Mouse (Mus musculus): ENCODE results near the gene Pde7b. TPM values are rescaled to one million over a fixed set of nuclear protein-coding genes. Genes with fewer than 3 reads are reported as not detected.

The Pde7b gene
- total and polyA plus RNA-seq, 3 experiments, result not detected

DNA sequence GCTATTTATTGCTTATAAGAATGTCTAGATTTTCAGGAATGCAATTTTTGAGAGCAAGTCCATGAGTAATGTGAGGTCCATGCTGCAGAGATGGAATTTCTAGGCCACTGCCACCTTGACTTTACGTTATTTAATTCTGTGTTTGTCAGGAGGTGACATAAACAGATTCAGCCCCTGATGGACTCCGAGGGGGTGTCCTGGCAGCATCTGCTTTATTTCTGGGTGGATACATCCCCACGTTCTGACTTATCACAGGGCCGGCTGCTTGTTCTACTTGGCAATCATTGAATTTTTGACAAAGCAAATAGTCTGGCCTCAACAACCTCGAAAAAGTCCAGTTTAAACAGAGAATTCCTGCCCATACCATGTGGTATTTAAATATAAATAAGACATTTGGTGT lies 53.3 kb downstream of the Pde7b start:
- no peak overlapping the region for H3K27ac ChIP-seq (ENCODE audit: insufficient read depth, low read depth)
- H3K27me3 ChIP-seq (replicated peaks), result no peaks in the 10 kb centered on the region

DNA sequence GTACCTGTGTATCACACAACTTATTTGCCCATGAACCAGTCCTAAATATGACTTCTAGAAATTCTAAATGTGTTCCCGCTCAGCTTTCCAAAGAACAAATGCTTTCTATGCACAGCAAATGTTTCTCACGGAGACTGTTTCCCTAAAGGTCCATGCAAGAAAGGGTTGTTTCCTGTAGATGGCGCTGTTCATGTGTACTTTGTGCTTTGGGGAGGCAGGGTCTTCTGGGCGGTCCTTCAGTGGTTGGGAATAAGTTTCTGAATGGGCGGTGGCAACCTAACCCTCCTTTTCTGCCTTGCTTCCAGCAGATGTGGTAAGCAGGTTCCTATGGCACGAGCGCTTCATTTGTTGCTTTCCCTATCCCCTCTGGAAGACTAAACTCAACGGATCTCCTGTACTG lies 54.3 kb downstream of the Pde7b start:
- Histone ChIP-seq H3K4me1 (ENCODE audit: control insufficient read depth in 1 of 2, insufficient read depth in 2 of 2) (no peaks in the 10 kb centered on the region), H3K79me2 (replicated peaks; ENCODE audit: control insufficient read depth, extremely low read depth, insufficient read depth, poor library complexity, severe bottlenecking) (no peaks in the 10 kb centered on the region), H3K9me3 (replicated peaks; ENCODE audit: low read length) (no peaks in the 10 kb centered on the region), H3K9ac (ENCODE audit: insufficient read depth, low read depth) (no peak overlapping the region), H3K36me3 (replicated peaks in 1 of 2; ENCODE audit: control insufficient read depth in 1 of 2, insufficient read depth in 1 of 2, low read length in 1 of 2) (no peaks in the 10 kb centered on the region), H3K4me3 (replicated peaks in 1 of 3; ENCODE audit: low read depth in 2 of 3, low read length in 2 of 3, poor library complexity in 1 of 3) (no peak overlapping the region), H3K4me2 (ENCODE audit: insufficient read depth, low read depth, poor library complexity, severe bottlenecking) (no peak overlapping the region), H3K27me3 (replicated peaks) (no peaks in the 10 kb centered on the region), H3K27ac (ENCODE audit: insufficient read depth, low read depth) (no peak overlapping the region)
- dilution Hi-C loops (cut with MboI; ENCODE audit: extremely low pct_ligation_motif_present, extremely low pct_unique_long_range_greater_than_20kb, low sequenced_read_pairs) (no loop called here), in situ Hi-C loops (cut with MboI; ENCODE audit: low pct_ligation_motif_present, low pct_unique_long_range_greater_than_20kb, low sequenced_read_pairs) (no loop called here)
- no peak for TF ChIP-seq PAX5 (IDR thresholded peaks at IDR 0.05; ENCODE audit: low read length)
- TF ChIP-seq CTCF (conservative IDR thresholded peaks at IDR 0.05 in 1 of 2, IDR thresholded peaks at IDR 0.05 in 1 of 2; ENCODE audit: low read depth in 2 of 2, low read length in 2 of 2), result peak in 1 of 2 experiments; percentile 15; a peak in 1 of 4 replicates
- no peak for TF ChIP-seq MAZ (IDR thresholded peaks at IDR 0.05; ENCODE audit: low read depth, low read length)
- no peak for TF ChIP-seq RAD21 (IDR thresholded peaks at IDR 0.05; ENCODE audit: low read depth, low read length)
- no peak for TF ChIP-seq MAFK (IDR thresholded peaks at IDR 0.05; ENCODE audit: insufficient replicate concordance, low read length)
- no peak for DNase-seq (ENCODE audit: extremely low read depth)

More for the DNA sequence above, 53.3 kb downstream of the Pde7b start:
- no peaks in the 10 kb centered on the region for H3K79me2 ChIP-seq (replicated peaks; ENCODE audit: control insufficient read depth, extremely low read depth, insufficient read depth, poor library complexity, severe bottlenecking)
- dilution Hi-C loops (cut with MboI; ENCODE audit: extremely low pct_ligation_motif_present, extremely low pct_unique_long_range_greater_than_20kb, low sequenced_read_pairs), result no loop called here
- H3K4me2 ChIP-seq (ENCODE audit: insufficient read depth, low read depth, poor library complexity, severe bottlenecking), result no peak overlapping the region
- no peak overlapping the region for H3K9ac ChIP-seq (ENCODE audit: insufficient read depth, low read depth)
- DNase-seq (ENCODE audit: extremely low read depth), result no peak
- TF ChIP-seq ZC3H11A (IDR thresholded peaks at IDR 0.05; ENCODE audit: low read depth, low read length) (no peak), MAFK (IDR thresholded peaks at IDR 0.05; ENCODE audit: insufficient replicate concordance, low read length) (no peak), ZMIZ1 (IDR thresholded peaks at IDR 0.05; ENCODE audit: low read depth, low read length) (no peak), ETS1 (conservative IDR thresholded peaks at IDR 0.05; ENCODE audit: low read depth, low read length) (no peak), GABPA (IDR thresholded peaks at IDR 0.05; ENCODE audit: insufficient replicate concordance, low read depth, low read length) (no peak)
- in situ Hi-C loops (cut with MboI; ENCODE audit: low pct_ligation_motif_present, low pct_unique_long_range_greater_than_20kb, low sequenced_read_pairs), result no loop called here
- no peaks in the 10 kb centered on the region for H3K9me3 ChIP-seq (replicated peaks; ENCODE audit: low read length)
- H3K4me3 ChIP-seq (replicated peaks in 1 of 3; ENCODE audit: low read depth in 2 of 3, low read length in 2 of 3, poor library complexity in 1 of 3), result no peak overlapping the region
- no peaks in the 10 kb centered on the region for H3K4me1 ChIP-seq (ENCODE audit: control insufficient read depth in 1 of 2, insufficient read depth in 2 of 2)
- no peaks in the 10 kb centered on the region for H3K36me3 ChIP-seq (replicated peaks in 1 of 2; ENCODE audit: control insufficient read depth in 1 of 2, insufficient read depth in 1 of 2, low read length in 1 of 2)

DNA sequence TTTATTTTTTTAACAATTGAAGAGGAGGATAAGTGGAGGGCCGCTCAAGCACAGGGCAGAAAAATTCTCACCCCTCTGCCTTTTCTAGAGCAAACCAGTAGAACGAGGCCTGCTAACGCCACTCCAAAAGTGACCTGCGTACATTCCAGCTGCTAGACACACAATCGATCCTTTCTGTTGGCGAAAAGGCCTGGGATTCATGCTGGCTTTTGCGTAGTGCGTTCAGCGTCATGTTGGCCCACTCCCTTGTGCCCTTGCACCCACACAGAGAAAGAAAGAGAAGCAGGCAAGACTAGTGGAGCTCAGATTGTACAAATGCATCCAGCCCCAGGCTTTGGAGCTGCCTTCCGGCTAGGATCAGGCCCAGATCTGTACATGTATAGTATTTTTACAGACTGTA lies 55.4 kb downstream of the Pde7b start:
- in situ Hi-C loops (cut with MboI; ENCODE audit: low pct_ligation_motif_present, low pct_unique_long_range_greater_than_20kb, low sequenced_read_pairs) (no loop called here), dilution Hi-C loops (cut with MboI; ENCODE audit: extremely low pct_ligation_motif_present, extremely low pct_unique_long_range_greater_than_20kb, low sequenced_read_pairs) (no loop called here)
- no peaks in the 10 kb centered on the region for H3K4me1 ChIP-seq (ENCODE audit: control insufficient read depth in 1 of 2, insufficient read depth in 2 of 2)
- no peak for DNase-seq (ENCODE audit: extremely low read depth)
- no peaks in the 10 kb centered on the region for H3K27me3 ChIP-seq (replicated peaks)
- H3K9me3 ChIP-seq (replicated peaks; ENCODE audit: low read length), result no peaks in the 10 kb centered on the region
- no peak overlapping the region for H3K27ac ChIP-seq (ENCODE audit: insufficient read depth, low read depth)
- H3K9ac ChIP-seq (ENCODE audit: insufficient read depth, low read depth), result no peak overlapping the region
- TF ChIP-seq ZNF384 (IDR thresholded peaks at IDR 0.05; ENCODE audit: low read depth, low read length), result no peak
- no peak overlapping the region for H3K4me3 ChIP-seq (replicated peaks in 1 of 3; ENCODE audit: low read depth in 2 of 3, low read length in 2 of 3, poor library complexity in 1 of 3)
- H3K36me3 ChIP-seq (replicated peaks in 1 of 2; ENCODE audit: control insufficient read depth in 1 of 2, insufficient read depth in 1 of 2, low read length in 1 of 2), result no peaks in the 10 kb centered on the region
- H3K79me2 ChIP-seq (replicated peaks; ENCODE audit: control insufficient read depth, extremely low read depth, insufficient read depth, poor library complexity, severe bottlenecking), result no peaks in the 10 kb centered on the region
- H3K4me2 ChIP-seq (ENCODE audit: insufficient read depth, low read depth, poor library complexity, severe bottlenecking), result no peak overlapping the region

Data from CH12.LX (cell line).